Mouse (Mus musculus): Measurements from ENCODE around the gene Cpa4. TPM values are rescaled to one million over a fixed set of nuclear protein-coding genes. Genes with fewer than 3 reads are reported as not detected.

Gene Cpa4
- polyA plus RNA-seq, 1 experiment from 2014 or later = 2.9 TPM

DNA sequence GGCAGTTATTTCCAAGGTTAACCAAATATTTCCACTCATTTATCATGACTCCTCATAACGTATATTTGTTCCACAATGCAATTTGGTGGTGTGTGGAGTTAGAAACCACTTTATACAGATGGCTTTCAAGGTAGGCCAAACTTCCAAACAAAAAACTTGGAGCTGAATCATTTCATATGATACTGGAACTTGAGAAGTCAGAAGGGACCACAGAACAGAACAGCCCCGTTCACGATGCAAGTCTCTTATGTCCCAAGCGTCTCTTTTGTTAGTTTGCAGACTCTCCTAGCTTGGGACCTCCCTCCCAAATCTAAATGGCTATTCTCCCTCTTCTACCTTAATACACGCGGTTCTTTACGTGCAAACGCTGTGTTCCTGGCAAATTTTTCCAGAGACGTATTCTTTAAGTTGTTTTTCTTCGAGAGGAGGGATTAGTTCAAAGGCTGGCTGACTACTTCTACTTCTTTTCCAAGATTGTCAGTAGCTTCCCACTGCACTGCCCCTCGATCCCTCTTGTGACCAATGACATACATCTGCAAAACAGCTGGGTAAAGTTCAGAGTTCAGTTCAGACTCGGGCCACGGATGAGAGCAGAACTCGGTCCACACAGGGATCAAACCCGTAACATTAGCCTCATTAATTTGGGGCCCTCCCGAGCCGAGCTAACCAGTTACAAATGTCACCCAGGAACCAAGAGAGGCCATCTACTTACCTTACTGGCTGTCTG, 8.5 kb downstream of the Cpa4 start:
- 75% methylated on average over 17 of the region's 17 CpGs for WGBS
- no peaks in the 10 kb centered on the region for H3K36me3 ChIP-seq (replicated peaks)
- H3K9me3 ChIP-seq = no peaks in the 10 kb centered on the region
- peak overlapping the region; percentile 66 for H3K27ac ChIP-seq
- H3K27me3 ChIP-seq (ENCODE audit: poor library complexity, severe bottlenecking) = no peaks in the 10 kb centered on the region
- no peak overlapping the region for H3K4me3 ChIP-seq
- no peak for DNase-seq (ENCODE audit: extremely low spot score, low spot score)
- peaks cover 66% of the 10 kb centered on the region for H3K4me1 ChIP-seq

- H3K4me3 ChIP-seq = peak overlapping the region; percentile 20; the same call in 1 of the 2 replicates
- H3K27ac ChIP-seq = peak overlapping the region; percentile 87
- H3K36me3 ChIP-seq (replicated peaks) = no peaks in the 10 kb centered on the region
- H3K9me3 ChIP-seq = no peaks in the 10 kb centered on the region
- WGBS = 60% methylated on average over 17 of the region's 17 CpGs
- peaks cover 50% of the 10 kb centered on the region for H3K4me1 ChIP-seq
- DNase-seq (ENCODE audit: extremely low spot score, low spot score) = no peak
- no peaks in the 10 kb centered on the region for H3K27me3 ChIP-seq (ENCODE audit: poor library complexity, severe bottlenecking)
Measured at GRCm38 (mm10) chr6:30579961-30580840, 12.0 kb downstream of the Cpa4 start.

- 56% methylated on average over 8 of the region's 8 CpGs for WGBS
- H3K27ac ChIP-seq = peak overlapping the region; percentile 87
- peak; percentile 35 for DNase-seq (ENCODE audit: extremely low spot score, low spot score)
- peak overlapping the region; percentile 20 for H3K4me3 ChIP-seq
- no peaks in the 10 kb centered on the region for H3K27me3 ChIP-seq (ENCODE audit: poor library complexity, severe bottlenecking)
- no peaks in the 10 kb centered on the region; the same call in 1 of the 2 replicates for H3K36me3 ChIP-seq (replicated peaks)
- H3K9me3 ChIP-seq = no peaks in the 10 kb centered on the region
- peaks cover 47% of the 10 kb centered on the region for H3K4me1 ChIP-seq
Measured at GRCm38 (mm10) chr6:30580841-30581176, 12.6 kb downstream of the Cpa4 start.

DNA sequence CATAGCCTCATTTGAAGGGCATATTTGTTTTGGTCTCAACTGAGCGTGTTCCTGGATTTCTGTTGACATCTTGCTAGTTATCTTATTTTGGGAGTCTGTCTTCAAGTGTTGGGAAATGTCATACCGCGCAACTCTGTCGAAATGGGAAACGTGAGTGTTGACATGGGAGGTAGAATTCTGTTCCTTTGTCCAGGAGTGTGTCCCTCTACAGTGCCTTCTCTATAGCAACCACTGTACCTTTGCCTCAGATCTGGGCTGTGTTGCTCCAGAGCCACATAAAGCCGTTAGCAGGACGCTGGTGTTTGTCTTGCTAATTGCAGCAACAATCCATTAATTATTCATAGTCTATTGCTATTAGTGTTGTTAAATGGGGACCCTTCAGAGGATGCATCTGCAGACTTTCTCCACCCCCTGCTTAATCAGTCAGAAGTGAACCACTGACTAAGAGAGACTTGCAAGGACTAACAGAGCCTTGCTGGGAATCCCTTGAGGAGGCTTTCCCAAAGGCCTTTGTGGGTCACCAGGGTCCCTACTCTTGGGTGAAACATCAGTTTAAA, 18.8 kb downstream of the Cpa4 start:
- no peaks in the 10 kb centered on the region for H3K9me3 ChIP-seq
- H3K4me1 ChIP-seq = peaks cover 25% of the 10 kb centered on the region
- H3K27me3 ChIP-seq (ENCODE audit: poor library complexity, severe bottlenecking) = no peaks in the 10 kb centered on the region
- peaks cover 7% of the 10 kb centered on the region for H3K36me3 ChIP-seq (replicated peaks)
- H3K27ac ChIP-seq = 0 out of 2 replicates have a peak overlapping the region, but pooled peaks have one; percentile 13
- no peak overlapping the region for H3K4me3 ChIP-seq
- DNase-seq (ENCODE audit: extremely low spot score, low spot score) = no peak
- WGBS = 90% methylated on average over 7 of the region's 7 CpGs

DNA sequence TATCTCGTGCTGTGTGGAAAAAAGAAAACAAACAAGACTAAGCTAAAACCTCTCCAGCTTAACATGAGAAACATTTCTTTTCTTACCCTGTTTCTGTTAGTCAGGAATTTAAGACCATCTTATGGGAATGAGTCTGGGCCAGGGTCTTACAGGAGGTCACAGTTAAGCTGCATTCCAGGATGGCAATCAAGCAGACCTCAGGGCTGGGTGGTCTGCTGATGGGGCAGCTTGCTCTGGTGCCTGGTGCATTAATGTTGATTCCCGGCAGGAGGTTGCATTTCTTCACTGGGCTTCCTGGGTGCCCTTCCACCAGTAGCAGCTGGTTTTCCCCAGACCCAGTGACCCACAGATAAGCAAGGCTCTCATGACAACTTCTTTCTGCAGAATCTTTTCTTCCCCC, 21.6 kb downstream of the Cpa4 start:
- H3K27ac ChIP-seq = peak overlapping the region; percentile 68
- DNase-seq (ENCODE audit: extremely low spot score, low spot score) = no peak
- no peaks in the 10 kb centered on the region for H3K9me3 ChIP-seq

DNA sequence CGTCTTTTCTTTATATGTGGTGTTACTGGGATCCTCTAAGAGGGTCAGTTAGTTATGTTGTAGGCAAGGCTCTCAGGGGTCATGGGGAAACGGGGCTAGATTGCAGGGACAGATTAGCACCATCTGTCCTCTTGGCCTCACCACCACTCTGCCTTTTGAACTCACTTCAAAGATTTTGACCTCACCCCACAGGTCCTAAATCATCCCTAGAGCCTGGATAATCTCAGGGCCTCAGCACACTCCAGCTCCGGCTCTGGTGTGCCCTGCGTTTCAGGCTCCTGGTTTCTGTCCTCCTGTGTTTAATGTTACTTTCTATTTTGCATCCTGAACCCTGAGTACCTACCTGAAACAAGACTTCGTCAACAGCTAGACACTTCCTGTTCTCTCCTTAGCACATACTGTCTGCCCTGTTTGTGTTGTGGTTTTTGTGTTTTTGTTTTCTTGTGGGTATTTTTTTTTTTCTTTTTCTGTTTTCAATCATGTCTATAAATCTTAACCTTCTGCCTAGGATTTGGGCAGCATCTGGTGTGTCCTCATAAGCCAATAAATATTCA, 23.8 kb downstream of the Cpa4 start:
- H3K27me3 ChIP-seq (ENCODE audit: poor library complexity, severe bottlenecking) = no peaks in the 10 kb centered on the region
- WGBS = 85% methylated on average over 5 of the region's 5 CpGs
- H3K4me1 ChIP-seq = peaks cover 21% of the 10 kb centered on the region
- no peak overlapping the region for H3K27ac ChIP-seq
- no peak overlapping the region for H3K4me3 ChIP-seq
- no peak for DNase-seq (ENCODE audit: extremely low spot score, low spot score)
- H3K36me3 ChIP-seq (replicated peaks) = peaks cover 7% of the 10 kb centered on the region
- no peaks in the 10 kb centered on the region for H3K9me3 ChIP-seq

More for the DNA sequence above, 21.6 kb downstream of the Cpa4 start:
- 47% methylated on average over 2 of the region's 2 CpGs for WGBS
- Histone ChIP-seq H3K4me3 (no peak overlapping the region), H3K4me1 (peaks cover 24% of the 10 kb centered on the region), H3K27me3 (ENCODE audit: poor library complexity, severe bottlenecking) (no peaks in the 10 kb centered on the region), H3K36me3 (replicated peaks) (peaks cover 7% of the 10 kb centered on the region)

GRCm38 (mm10) chr6:30592417-30592974, 24.3 kb downstream of the Cpa4 start:
- Histone ChIP-seq H3K4me1 (peaks cover 15% of the 10 kb centered on the region), H3K27ac (no peak overlapping the region), H3K9me3 (no peaks in the 10 kb centered on the region), H3K27me3 (ENCODE audit: poor library complexity, severe bottlenecking) (no peaks in the 10 kb centered on the region), H3K36me3 (replicated peaks) (peaks cover 7% of the 10 kb centered on the region), H3K4me3 (no peak overlapping the region)
- WGBS = 89% methylated on average over 10 of the region's 10 CpGs
- no peak for DNase-seq (ENCODE audit: extremely low spot score, low spot score)

GRCm38 (mm10) chr6:30594364-30594763, 26.2 kb downstream of the Cpa4 start:
- Histone ChIP-seq H3K4me1 (peaks cover 13% of the 10 kb centered on the region), H3K9me3 (no peaks in the 10 kb centered on the region), H3K4me3 (no peak overlapping the region), H3K36me3 (replicated peaks) (peaks cover 7% of the 10 kb centered on the region), H3K27ac (peak overlapping the region; percentile 13), H3K27me3 (ENCODE audit: poor library complexity, severe bottlenecking) (no peaks in the 10 kb centered on the region)
- WGBS = 84% methylated on average over 7 of the region's 7 CpGs
- DNase-seq (ENCODE audit: extremely low spot score, low spot score) = no peak

DNA sequence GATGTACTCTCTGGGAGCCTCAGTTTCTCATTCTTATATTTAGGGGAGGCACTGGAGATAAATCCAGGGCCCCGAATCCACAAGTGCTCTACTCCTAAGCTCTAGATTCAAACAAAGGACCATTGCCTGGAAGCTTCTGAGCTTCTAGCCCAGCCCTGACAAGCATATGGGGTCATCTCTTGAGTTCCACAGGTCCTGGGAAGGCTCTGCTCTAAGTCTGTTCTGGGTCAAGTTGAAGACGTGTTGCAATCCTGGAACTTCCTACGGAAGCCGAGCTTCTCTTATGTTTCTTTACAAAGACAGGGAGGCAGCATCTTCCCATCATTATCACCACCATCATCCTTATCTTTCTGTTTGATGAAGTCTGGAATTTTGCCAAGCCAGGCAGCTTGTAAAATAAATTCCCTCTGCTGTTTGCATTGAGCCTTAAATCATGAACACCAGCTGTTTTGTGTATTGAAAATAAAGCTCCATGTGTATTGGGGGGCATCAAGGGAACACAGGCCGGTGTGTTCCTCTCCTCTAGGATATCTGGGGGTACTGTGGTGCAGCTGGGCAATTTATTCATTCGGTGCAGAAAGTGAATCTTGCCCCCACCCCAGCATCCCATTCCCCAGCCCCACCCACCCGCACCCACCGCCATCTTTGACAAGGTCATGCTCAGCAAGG, 28.2 kb downstream of the Cpa4 start:
- no peaks in the 10 kb centered on the region for H3K9me3 ChIP-seq
- no peaks in the 10 kb centered on the region; the same call in 1 of the 2 replicates for H3K36me3 ChIP-seq (replicated peaks)
- H3K4me1 ChIP-seq = peaks cover 8% of the 10 kb centered on the region
- no peak overlapping the region for H3K4me3 ChIP-seq
- H3K27ac ChIP-seq = peak overlapping the region; percentile 66; the same call in 1 of the 2 replicates
- WGBS = 94% methylated on average over 8 of the region's 8 CpGs
- DNase-seq (ENCODE audit: extremely low spot score, low spot score) = no peak
- H3K27me3 ChIP-seq (ENCODE audit: poor library complexity, severe bottlenecking) = no peaks in the 10 kb centered on the region

DNA sequence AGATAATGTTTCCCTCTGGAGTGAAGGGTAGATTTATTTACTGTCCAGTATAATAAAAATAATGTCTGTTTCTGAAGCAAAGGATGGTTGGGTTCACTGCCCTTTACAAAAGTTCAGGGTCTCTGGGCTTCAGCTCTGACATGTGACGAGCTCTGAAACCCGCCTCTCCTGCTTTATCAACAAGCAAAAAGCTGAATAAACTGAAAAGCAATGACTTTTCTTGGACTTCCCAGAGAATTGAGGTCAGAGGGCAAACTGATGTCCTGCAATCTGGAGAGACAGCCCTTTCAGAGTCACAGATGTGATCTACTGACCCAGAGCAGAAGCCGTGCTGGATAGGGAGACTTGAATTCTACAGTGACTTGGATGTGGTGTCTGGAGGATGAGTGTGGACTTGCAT, 31.9 kb downstream of the Cpa4 start:
- peaks cover 8% of the 10 kb centered on the region; the same call in 1 of the 2 replicates for H3K4me1 ChIP-seq
- 65% methylated on average over 3 of the region's 3 CpGs for WGBS
- H3K9me3 ChIP-seq = no peaks in the 10 kb centered on the region
- DNase-seq (ENCODE audit: extremely low spot score, low spot score) = no peak
- no peak overlapping the region for H3K4me3 ChIP-seq
- H3K27me3 ChIP-seq (ENCODE audit: poor library complexity, severe bottlenecking) = no peaks in the 10 kb centered on the region
- H3K36me3 ChIP-seq (replicated peaks) = no peaks in the 10 kb centered on the region
- H3K27ac ChIP-seq = peak overlapping the region; percentile 53; the same call in 1 of the 2 replicates

DNA sequence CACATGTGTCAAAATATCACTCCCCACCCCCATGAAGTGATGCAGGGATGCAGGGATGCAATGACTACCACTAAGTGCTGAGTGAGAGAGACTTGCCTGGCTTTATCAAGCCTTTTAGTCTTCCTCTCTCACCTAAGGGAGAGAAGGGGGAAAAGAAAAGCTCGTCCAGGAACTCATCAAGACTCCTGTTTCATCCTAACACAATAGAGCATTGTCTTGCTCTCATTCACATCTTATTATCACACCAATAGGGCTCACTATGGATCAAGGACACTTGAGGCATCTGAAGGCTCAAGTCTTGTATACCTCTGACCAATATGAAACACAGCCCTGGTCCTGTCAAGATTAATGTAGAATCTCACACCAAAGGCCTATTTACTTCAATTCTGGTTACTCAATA, 32.8 kb downstream of the Cpa4 start:
- DNase-seq (ENCODE audit: extremely low spot score, low spot score) = no peak
- 68% methylated on average over 1 of the region's 1 CpGs for WGBS

More for the DNA sequence above, 32.8 kb downstream of the Cpa4 start:
- no peaks in the 10 kb centered on the region for H3K27me3 ChIP-seq (ENCODE audit: poor library complexity, severe bottlenecking)
- H3K4me1 ChIP-seq = peaks cover 8% of the 10 kb centered on the region; the same call in 1 of the 2 replicates
- H3K9me3 ChIP-seq = no peaks in the 10 kb centered on the region
- 0 out of 2 replicates have a peak overlapping the region, but pooled peaks have one; percentile 53 for H3K27ac ChIP-seq
- H3K36me3 ChIP-seq (replicated peaks) = no peaks in the 10 kb centered on the region
- no peak overlapping the region for H3K4me3 ChIP-seq

Data from forebrain, embryonic 10.5 days (tissue).